Mouse (Mus musculus): ENCODE measurements at regions not wholly inside any gene's neighbourhood (a gene's known extent, or its start where the extent isn't known, plus 50 kb on each side); places are given as distances from the start of the nearest gene placed in this dataset.

- TF ChIP-seq CTCF (IDR thresholded peaks at IDR 0.05; ENCODE audit: control insufficient read depth, insufficient read depth, low read length) (no peak), POLR2A (IDR thresholded peaks at IDR 0.05; ENCODE audit: borderline replicate concordance, control insufficient read depth, low read depth, low read length) (no peak)
Measured at GRCm38 (mm10) chr4:152900049-152900448, 422.4 kb upstream of the Kcnab2 start.
